Comparison of ENCODE assay signal across 26 mouse cellular contexts in the genomic region with DNA sequence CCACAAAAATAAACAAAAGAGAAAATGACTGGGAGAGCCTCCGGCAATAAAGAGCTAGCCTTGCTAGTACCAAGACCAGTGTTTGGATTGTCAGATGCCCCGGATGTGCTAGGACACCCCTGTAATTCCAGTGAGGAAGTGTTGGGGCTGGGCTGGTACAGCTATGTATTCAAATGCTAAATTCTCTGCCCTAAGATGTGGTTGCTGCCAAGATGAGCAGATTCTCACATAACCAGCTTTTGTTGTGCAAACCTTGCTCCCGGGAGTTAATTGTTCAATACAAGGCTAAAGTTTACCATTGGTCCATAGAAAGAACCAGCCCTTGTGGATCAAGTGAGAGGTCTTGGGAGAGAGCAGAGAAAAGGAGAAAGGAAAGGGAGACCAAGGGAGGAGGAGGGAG.
"Had no signal": no experiment of that assay in that cellular context is flagged by ENCODE, and none has a peak within 500 bp of the region (broad histone marks: within the 10 kb centered on the region; RNA-seq: fewer than 3 reads in every experiment).

No protein-coding gene starts in this region.

- H3K9me3 ChIP-seq: heart, embryonic 12.5 days; hindbrain, embryonic 10.5 days; hindbrain, embryonic 12.5 days; kidney, embryonic 15.5 days; limb, embryonic 10.5 days had no signal

- H3K27me3 ChIP-seq: heart, embryonic 12.5 days; hindbrain, embryonic 12.5 days; kidney, embryonic 15.5 days; limb, embryonic 12.5 days had no signal

- H3K4me2 ChIP-seq: heart, embryonic 12.5 days; hindbrain, embryonic 12.5 days; hindbrain, embryonic 14.5 days; kidney, embryonic 15.5 days; limb, embryonic 12.5 days; liver, embryonic 11.5 days had no signal

- H3K9ac ChIP-seq: heart, embryonic 12.5 days; hindbrain, embryonic 12.5 days; hindbrain, embryonic 14.5 days; kidney, embryonic 15.5 days; limb, embryonic 12.5 days; liver, embryonic 14.5 days had no signal

- H3K36me3 ChIP-seq: heart, embryonic 12.5 days; hindbrain, embryonic 10.5 days; hindbrain, embryonic 12.5 days; kidney, embryonic 15.5 days; limb, embryonic 10.5 days; limb, embryonic 12.5 days had no signal

- ATAC-seq: hindbrain, embryonic 16.5 days; intestine, embryonic 16.5 days had no signal

- DNase-seq: gastrocnemius, postnatal 14 days; gastrocnemius, postnatal 36 days; heart, adult 11 months; heart, adult 2 months; heart, postnatal 10 days; heart, postnatal 4 days; kidney, adult 11 months; kidney, adult 2 months; kidney, adult 9 months; kidney, postnatal 14 days; kidney, postnatal 36 days; layer of hippocampus, adult 9-11 months; liver had no signal

- H3K4me3 ChIP-seq: heart, adult 2 months; heart, embryonic 12.5 days; hindbrain, embryonic 10.5 days; hindbrain, embryonic 12.5 days; kidney, embryonic 15.5 days; left cerebral cortex, adult 2 months; limb, embryonic 10.5 days; limb, embryonic 12.5 days had no signal

- H3K27ac ChIP-seq: heart, adult 2 months; hindbrain, embryonic 10.5 days; hindbrain, embryonic 12.5 days; hindbrain, embryonic 14.5 days; kidney, embryonic 15.5 days; kidney, postnatal 0 days; left cerebral cortex, adult 2 months; limb, embryonic 10.5 days; limb, embryonic 12.5 days; liver, embryonic 14.5 days had no signal

- H3K4me1 ChIP-seq: heart, embryonic 12.5 days; hindbrain, embryonic 10.5 days; hindbrain, embryonic 12.5 days; kidney, embryonic 15.5 days; limb, embryonic 10.5 days; limb, embryonic 12.5 days had no signal
